Mouse (Mus musculus) lung, postnatal 0 days (tissue): Measurements from ENCODE around the gene Nmi. TPM values are rescaled to one million over a fixed set of nuclear protein-coding genes. Genes with fewer than 3 reads are reported as not detected.

Experiments used
- ATAC-seq: fragments of 200-750 bp; cut with Nextera tagmentation; 2 replicates; pipeline ENCODE4 v1.8.0; 2017; ENCODE audit warnings: moderate library complexity
- DNase-seq: peaks from one replicate; pipeline ENCODE4 v3.0.0-alpha.2; 2016; ENCODE audit warnings: low spot score
- H3K27ac ChIP-seq: fragments of 300-500 bp; sonication (generic); 2 replicates; pipeline ENCODE4 v1.5.1; 2014; ENCODE audit warnings: antibody characterized with exemption, mild to moderate bottlenecking, low read length, mixed read lengths
- H3K27me3 ChIP-seq: fragments of 300-500 bp; sonication (generic); replicated peaks from 2 replicates; pipeline ENCODE4 v1.6.1; 2014; ENCODE audit warnings: low read length, mixed read lengths; ENCODE audit not compliant: insufficient read depth
- H3K36me3 ChIP-seq: fragments of 300-500 bp; sonication (generic); 2 replicates; pipeline ENCODE4 v1.6.1; 2014; ENCODE audit warnings: low read length, mixed read lengths; ENCODE audit not compliant: insufficient read depth
- H3K4me1 ChIP-seq: fragments of 300-500 bp; sonication (generic); 2 replicates; pipeline ENCODE4 v1.6.1; 2014; ENCODE audit warnings: antibody characterized with exemption, low read depth, low read length, mixed read lengths; ENCODE audit not compliant: insufficient read depth
- H3K4me2 ChIP-seq: fragments of 300-500 bp; sonication (generic); replicated peaks from 2 replicates; pipeline ENCODE4 v1.6.1; 2014; ENCODE audit warnings: low read depth, mild to moderate bottlenecking, low read length, moderate library complexity, mixed read lengths
- H3K4me3 ChIP-seq: fragments of 300-500 bp; sonication (generic); 2 replicates; pipeline ENCODE4 v1.5.1; 2014; ENCODE audit warnings: low read depth, low read length
- H3K9ac ChIP-seq: fragments of 300-500 bp; sonication (generic); replicated peaks from 2 replicates; pipeline ENCODE4 v1.6.1; 2014; ENCODE audit warnings: low read depth, mild to moderate bottlenecking
- H3K9me3 ChIP-seq: fragments of 300-500 bp; sonication (generic); 2 replicates; pipeline ENCODE4 v1.6.1; 2016; ENCODE audit warnings: low read length, mixed read lengths
- CTCF ChIP-seq: IDR thresholded peaks from 2 replicates; pipeline ENCODE4 v1.5.1; 2016; ENCODE audit warnings: antibody characterized with exemption, mild to moderate bottlenecking
- EP300 ChIP-seq: IDR thresholded peaks from 2 replicates; pipeline ENCODE4 v1.6.1; 2016; ENCODE audit warnings: antibody characterized with exemption, mild to moderate bottlenecking, control low read depth
- WGBS: fragments of 180-500 bp; shearing (Covaris S2); extraction: QIAGEN DNeasy Blood & Tissue Kit; methylation state at CpG from one replicate; pipeline ENCODE4 v1.1.7; 2014; 5-methylcytosine and 5-hydroxymethylcytosine counted together
- polyA plus RNA-seq: library from polyadenylated mRNA; unstranded; fragments of >200 nt; fragmentation: Nextera tagmentation; extraction: Ambion mirVana; gene quantifications from 2 replicates; pipeline ENCODE4 v1.2.1, GENCODE M21; 2015

Nmi gene
- polyA plus RNA-seq, 1 experiment from 2014 or later = 36.6 TPM

DNA sequence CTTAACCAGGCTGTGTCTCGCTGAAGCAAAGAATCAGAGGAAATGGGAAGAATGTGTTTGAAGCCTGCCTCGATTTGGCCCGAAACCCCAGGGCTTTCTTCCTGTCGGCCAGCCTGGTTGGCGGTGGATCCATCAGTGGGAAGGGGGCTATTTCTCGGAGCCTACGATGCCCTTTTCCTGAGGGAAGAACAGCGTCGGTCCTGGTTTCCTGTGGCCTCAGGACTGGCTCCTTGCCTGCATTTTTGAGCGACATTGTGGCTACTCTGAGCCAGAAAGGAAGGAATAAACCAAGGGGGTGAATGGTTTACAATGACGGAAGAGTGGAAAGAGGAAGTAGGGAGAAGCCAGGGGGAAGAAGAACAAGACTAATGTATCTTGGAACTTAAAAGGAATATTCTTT lies 8.3 kb upstream of the Nmi start:
- DNase-seq (peak; percentile 71), ATAC-seq (peak; percentile 79)
- Histone ChIP-seq H3K27me3 (no peaks in the 10 kb centered on the region), H3K9me3 (no peaks in the 10 kb centered on the region), H3K27ac (peak overlapping the region; percentile 71), H3K4me1 (peaks cover 4% of the 10 kb centered on the region; the same call in 1 of the 2 replicates), H3K4me2 (peak overlapping the region; percentile 44), H3K4me3 (0 out of 2 replicates have a peak overlapping the region, but pooled peaks have one; percentile 3), H3K9ac (no peak overlapping the region), H3K36me3 (no peaks in the 10 kb centered on the region)
- TF ChIP-seq EP300 (no peak), CTCF (no peak)
- WGBS = 26% methylated on average over 11 of the region's 11 CpGs

DNA sequence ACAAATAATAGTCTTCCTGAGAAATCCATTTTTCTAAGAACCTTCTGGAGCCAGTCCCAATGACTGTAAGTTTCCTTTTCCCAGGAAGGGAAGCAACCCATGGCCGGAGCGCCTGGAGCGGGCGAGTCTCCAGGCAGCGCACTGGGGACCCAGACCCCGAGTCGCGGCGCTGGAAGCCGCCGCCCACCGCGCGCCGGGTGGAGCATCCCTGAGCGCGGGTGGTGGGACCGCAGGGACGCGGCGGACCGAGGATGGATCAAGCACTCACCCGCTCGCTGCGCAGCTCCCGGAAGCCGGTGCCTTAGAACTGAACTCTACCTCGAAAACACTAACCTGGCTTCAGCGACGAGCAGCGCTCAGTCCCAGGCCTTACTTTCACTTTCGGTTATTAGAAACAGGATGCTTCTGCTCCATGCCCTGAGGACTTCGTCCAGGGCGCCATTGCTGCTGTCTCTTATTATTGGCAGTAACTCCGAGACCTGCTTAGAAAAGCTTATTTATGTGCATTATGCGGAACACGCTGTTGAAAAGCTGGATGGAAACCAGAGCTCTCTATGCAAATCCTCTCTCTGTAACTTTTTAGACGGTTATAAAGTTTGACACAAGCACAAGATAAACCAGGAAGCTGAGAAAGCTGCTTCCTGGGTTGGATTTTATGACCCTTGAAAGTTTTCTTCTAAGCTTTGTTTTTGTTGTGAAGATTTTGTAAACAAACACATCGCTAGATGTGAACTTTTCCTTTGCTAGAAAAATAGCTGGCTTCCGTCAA lies 469 bp downstream of the Nmi start:
- DNase-seq = peak; percentile 92

DNA sequence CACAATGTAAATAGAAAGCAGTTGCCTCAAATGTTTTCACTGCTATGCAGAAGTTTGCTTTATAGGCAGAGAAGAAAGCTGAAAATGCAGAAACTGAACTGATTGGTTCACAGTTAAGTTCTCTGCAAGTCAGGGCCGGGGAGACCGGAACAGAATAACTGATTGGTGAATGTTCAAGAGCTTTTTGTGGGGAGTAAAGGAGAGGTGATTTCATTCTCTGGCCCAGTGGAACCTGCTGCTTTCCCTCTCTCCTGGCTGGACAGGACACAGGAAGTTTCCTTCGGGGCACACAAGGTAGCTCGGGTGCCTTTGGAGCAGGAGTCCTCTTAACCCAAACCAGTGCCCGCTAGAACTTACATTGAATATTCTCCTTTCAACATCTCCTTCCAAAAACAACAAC lies 1.2 kb downstream of the Nmi start:
- Histone ChIP-seq H3K4me3 (peak overlapping the region; percentile 77), H3K9me3 (no peaks in the 10 kb centered on the region), H3K27ac (peak overlapping the region; percentile 94), H3K9ac (0 out of 2 replicates have a peak overlapping the region, but pooled peaks have one; percentile 80), H3K36me3 (no peaks in the 10 kb centered on the region), H3K27me3 (no peaks in the 10 kb centered on the region), H3K4me1 (no peaks in the 10 kb centered on the region), H3K4me2 (peak overlapping the region; percentile 67)
- TF ChIP-seq CTCF = no peak
- no peak for TF ChIP-seq EP300
- DNase-seq = peak; percentile 82
- WGBS = 26% methylated on average over 5 of the region's 5 CpGs
- ATAC-seq = peak; percentile 73

More for the DNA sequence above, 469 bp downstream of the Nmi start:
- H3K27me3 ChIP-seq = no peaks in the 10 kb centered on the region
- H3K4me1 ChIP-seq = no peaks in the 10 kb centered on the region
- peak overlapping the region; percentile 67 for H3K4me2 ChIP-seq
- H3K36me3 ChIP-seq = no peaks in the 10 kb centered on the region
- 2% methylated on average over 40 of the region's 40 CpGs for WGBS
- H3K9me3 ChIP-seq = no peaks in the 10 kb centered on the region
- peak overlapping the region; percentile 80 for H3K9ac ChIP-seq
- no peak for TF ChIP-seq CTCF
- TF ChIP-seq EP300 = no peak
- peak overlapping the region; percentile 77 for H3K4me3 ChIP-seq
- peak; percentile 91 for ATAC-seq
- peak overlapping the region; percentile 94 for H3K27ac ChIP-seq

DNA sequence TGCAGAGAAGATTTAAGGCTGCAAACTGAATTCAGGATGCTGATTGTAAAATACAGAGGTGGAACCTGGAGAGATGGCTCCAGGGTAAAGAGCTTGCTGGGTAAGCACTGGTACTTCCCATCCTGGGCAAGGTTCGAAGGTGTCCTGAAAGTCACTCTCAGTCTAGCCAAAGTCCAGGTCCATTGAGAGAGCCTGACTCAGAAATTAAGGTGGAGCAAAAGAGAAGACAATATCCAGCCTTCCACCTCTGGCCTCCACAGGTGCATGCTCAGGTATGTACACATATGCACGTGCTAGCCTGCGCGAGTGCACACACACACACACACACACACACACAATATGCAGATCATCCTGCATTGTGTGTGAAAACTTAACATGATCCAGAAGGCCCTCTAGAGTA lies 2.4 kb downstream of the Nmi start:
- Histone ChIP-seq H3K27ac (no peak overlapping the region), H3K4me1 (no peaks in the 10 kb centered on the region)
- TF ChIP-seq CTCF (no peak), EP300 (no peak)

DNA sequence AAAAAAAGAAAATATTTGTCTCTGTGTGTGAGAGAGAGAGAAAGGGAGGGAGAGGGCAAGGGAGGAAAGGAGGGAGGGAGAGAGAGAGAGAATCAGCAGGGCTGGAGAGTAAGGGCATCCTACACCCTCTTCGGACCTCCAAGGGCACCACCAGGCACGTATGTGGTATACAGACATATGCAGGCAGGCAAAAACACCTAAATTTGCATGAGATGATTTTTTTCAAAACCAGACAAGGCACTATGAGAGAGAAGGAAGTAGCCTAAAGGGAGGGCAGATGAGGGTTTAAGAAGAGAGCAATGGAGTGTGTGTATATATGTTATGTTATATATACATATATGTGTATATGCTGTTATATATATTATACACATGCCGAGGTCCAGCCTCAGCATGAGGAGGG lies 6.0 kb downstream of the Nmi start:
- DNase-seq = no peak
- Histone ChIP-seq H3K4me1 (no peaks in the 10 kb centered on the region), H3K4me3 (no peak overlapping the region), H3K27me3 (no peaks in the 10 kb centered on the region), H3K9me3 (no peaks in the 10 kb centered on the region), H3K4me2 (no peak overlapping the region), H3K27ac (no peak overlapping the region), H3K9ac (no peak overlapping the region), H3K36me3 (no peaks in the 10 kb centered on the region)
- ATAC-seq = no peak
- no peak for TF ChIP-seq CTCF
- no peak for TF ChIP-seq EP300
- WGBS = 71% methylated on average over 3 of the region's 3 CpGs

More for the DNA sequence above, 2.4 kb downstream of the Nmi start:
- ATAC-seq = no peak
- H3K27me3 ChIP-seq = no peaks in the 10 kb centered on the region
- no peaks in the 10 kb centered on the region for H3K36me3 ChIP-seq
- H3K4me3 ChIP-seq = no peak overlapping the region
- no peak overlapping the region for H3K9ac ChIP-seq
- no peak for DNase-seq
- no peak overlapping the region for H3K4me2 ChIP-seq
- WGBS = 99% methylated on average over 4 of the region's 4 CpGs
- H3K9me3 ChIP-seq = no peaks in the 10 kb centered on the region

DNA sequence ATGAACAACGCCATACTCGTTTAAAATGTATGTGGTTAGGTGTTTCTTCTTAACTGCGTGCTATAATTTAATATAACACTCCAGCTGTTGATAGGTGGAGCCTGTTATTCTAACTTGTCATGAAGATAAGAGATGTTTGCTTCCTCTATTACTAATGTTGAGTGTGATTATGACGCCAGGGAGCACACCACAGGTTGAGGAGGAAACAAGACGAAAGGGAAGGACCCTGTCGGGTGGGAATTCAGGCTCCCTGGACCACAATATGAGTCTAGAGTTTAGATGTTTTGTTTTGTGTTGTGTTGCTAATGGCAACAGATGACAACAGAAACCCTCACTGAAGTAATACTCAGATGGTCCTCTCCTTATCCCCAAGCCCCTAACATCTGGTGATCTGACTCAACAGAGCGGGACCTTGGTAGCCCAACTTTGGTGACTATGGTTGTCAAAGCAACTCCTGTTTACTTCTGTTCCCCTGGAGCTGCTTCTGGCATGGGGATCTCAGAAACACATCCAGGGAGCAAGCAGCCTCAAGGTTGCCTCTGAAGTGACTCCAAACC lies 19.6 kb downstream of the Nmi start:
- 83% methylated on average over 7 of the region's 7 CpGs for WGBS
- Histone ChIP-seq H3K27me3 (no peaks in the 10 kb centered on the region), H3K4me2 (no peak overlapping the region), H3K4me1 (no peaks in the 10 kb centered on the region), H3K4me3 (no peak overlapping the region), H3K9ac (no peak overlapping the region), H3K36me3 (no peaks in the 10 kb centered on the region), H3K9me3 (no peaks in the 10 kb centered on the region), H3K27ac (no peak overlapping the region)
- ATAC-seq (no peak), DNase-seq (no peak)
- TF ChIP-seq EP300 = no peak
- TF ChIP-seq CTCF = no peak
